Mouse (Mus musculus) heart, postnatal 4 days (tissue): ENCODE data around the gene Tubb1. TPM values are rescaled to one million over a fixed set of nuclear protein-coding genes. Genes with fewer than 3 reads are reported as not detected.

Experiments used
- DNase-seq: peaks from one replicate; pipeline ENCODE4 v3.0.0; 2021
- total RNA-seq, 2 experiments: library from RNA; stranded (reverse); gene quantifications; 2 replicates each; pipeline ENCODE4 v1.2.3; 2021

The Tubb1 gene
- 1 to 10 TPM; 1.3 to 1.7 TPM for total RNA-seq

- DNase-seq = no peak
Observed at GRCm38 (mm10) chr2:174450353-174450752, at the start of gene Tubb1. Gene Tubb1, plus strand, starts transcription at chr2:174450695.

DNA sequence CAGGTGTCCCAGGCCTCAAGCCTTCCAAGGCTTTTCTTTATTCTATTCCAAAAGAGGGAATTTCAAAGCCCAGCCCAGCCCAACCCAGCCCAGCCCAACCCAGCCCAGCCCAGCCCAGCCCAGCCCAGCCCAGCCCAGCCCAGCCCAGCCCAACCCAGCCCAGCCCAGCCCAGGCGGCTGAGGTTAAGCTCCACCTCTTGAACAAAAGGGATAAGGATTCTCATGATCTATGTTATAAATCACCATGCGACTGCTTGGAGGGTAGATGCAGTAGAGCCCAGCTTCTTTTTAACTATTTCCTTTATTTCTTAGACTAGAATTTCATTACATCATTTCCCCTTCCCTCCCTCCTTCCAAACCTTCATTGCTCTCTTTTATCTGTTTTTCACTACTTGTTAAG lies 40.3 kb upstream of the Tubb1 start:
- DNase-seq = no peak

DNA sequence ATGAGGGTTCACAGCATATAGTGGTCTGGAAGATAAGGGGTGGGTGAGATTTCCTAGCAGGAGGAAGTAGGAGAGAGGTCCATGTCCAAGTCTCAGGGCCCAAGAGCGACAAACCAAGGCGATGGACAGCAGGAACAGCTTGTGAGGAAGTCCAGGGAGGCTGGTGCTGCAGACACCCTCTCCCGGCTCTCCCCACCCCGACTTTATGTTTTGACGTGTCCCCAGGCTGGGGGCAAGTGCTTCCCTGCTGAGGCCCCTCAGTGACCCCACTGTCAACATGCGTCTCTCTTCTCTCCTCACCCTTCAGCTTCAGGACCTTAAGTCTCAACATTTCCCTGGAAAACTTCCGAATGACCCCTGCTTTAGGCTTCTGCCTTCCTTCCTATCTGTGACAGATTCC lies 37.4 kb upstream of the Tubb1 start:
- no peak for DNase-seq

GRCm38 (mm10) chr2:174415001-174415730 lies 35.3 kb upstream of the Tubb1 start:
- DNase-seq = no peak

DNA sequence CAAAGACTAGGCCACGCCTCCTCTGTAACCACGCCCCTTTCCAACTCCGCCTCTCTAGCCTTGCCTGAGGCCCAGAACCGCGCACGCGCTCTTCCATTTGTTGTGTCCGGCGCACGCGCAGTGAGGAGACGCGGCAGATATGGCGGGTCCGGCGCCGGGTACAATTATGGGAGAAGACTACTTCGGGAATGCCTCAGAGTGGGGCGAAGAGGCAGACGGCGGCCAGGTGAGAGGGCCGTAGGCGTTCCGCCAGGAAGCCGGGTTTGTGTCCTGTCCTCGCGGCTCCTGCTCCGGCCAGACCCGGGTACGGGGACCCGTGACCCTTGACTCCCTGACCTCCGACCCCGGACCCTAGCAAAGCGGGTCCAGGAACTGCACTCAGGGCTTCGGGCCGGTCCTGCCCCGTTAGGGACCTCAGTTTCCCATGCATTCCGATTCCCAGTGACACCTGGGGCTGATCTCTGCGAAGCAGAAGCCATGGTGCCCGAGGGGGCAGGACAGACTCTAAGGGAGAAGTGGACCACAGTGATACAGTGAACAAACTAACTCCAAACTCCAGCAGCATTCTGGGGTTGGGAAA lies 34.7 kb upstream of the Tubb1 start, which contains the start of gene Nelfcd:
Gene Nelfcd, plus strand, starts transcription at position 74 of the 580 bp plus-strand sequence.
- peak; percentile 97 for DNase-seq

DNA sequence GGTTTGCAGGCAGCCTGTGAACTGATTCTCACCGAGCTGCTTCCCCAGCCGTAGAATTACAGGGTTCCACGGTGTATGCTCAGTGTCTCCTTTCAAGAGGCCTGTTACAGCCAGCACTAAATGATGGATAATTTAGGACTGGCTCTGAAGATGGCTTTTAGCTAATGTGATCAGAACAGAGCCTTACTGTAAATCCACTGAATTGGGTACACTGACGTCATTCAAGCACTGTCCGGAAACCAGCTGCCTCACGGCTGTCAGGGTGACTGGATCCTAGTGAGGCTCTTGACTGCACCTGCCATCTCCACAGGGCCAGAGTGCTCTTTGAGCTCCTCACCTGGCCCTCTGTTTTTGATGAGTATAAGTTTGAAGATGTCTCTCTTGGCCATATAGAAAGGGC lies 29.4 kb upstream of the Tubb1 start:
- DNase-seq = no peak

DNA sequence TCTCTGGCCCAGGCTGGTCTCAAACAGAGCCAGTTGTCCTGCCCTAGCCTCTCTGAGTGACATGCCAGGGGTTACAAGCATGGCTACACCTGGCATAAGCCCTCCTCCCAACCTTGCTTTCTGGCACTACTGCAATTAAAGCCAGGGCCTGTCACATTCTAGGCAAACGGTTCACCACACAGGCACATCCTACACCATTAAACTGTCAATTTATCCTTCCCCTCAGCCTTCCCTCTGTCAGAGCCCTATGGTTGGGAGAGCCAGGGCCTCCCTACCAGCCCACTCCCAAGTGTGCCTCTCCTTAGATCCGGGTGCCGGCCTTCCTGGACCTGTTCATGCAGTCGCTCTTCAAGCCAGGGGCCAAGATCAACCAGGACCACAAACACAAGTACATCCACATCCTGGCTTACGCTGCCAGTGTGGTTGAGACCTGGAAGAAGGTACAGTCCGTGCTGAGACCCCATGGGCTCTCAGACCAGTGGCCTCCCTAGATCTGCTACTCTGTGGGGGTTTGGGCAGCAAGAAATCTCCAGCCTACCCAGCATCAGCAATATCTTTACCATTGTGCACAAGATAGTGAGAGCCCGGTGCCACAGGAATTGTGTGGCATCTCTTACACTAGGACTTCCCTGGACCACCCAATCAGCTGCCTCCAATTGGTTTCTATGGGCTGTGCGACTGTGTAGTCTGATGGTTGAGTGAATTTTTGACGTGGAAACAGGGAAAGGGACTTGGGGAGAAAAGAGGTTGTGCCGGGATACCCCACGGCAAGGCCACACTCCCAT lies 26.0 kb upstream of the Tubb1 start:
- DNase-seq = no peak

DNA sequence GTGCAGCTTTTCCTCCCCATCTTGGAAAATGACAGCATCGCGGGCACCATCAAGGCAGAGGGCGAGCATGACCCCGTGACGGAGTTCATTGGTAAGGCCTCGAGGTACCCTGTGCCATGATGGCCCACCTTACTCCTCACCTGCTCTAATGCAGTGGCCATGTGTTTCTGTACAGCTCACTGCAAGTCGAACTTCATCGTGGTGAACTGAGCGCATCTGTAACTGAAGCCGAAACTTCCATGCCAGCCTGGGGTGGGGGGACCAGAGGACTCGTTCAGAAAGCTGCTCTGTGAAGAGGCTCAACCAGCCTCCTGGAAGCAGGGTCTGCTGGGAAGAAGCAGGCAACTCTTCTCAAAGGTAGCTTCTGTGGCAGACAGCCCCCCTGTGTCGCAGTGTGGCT lies 23.6 kb upstream of the Tubb1 start:
- no peak for DNase-seq

DNA sequence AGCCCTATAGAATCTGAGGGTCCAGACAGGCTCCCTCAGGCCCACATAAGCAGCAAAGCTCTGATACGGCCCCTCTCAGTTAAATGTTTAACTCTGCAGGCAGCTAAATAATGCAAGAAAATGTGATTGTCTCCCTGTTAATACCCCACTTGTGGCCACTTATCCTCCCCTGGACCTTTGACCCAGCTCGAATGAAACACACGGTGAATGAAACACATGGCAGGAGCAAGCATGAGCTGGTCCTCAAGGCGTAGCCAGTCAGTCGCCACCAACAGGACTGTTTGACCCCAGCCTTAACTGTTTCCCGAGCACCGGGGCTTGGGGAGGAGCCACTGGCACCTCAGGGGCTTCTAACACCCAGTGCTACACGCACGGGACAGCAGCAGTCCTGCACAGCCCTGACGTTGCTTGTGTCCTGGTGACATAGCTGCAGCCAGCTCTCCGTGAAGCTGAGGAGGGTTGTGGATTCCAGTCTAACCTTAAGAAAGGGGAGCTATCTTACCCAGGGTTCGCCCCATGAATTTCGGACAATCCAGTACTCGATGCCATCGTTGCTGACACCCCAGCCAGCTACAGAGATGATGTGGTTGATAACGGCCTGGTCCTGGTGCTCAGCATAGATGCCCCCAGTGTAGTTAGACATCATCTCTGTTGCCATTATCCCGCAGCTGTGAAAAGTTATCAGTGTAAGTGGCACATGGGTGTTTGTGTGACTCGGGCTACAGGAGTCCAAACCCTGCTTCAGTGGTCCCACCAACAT lies 22.2 kb upstream of the Tubb1 start:
- DNase-seq = no peak

DNA sequence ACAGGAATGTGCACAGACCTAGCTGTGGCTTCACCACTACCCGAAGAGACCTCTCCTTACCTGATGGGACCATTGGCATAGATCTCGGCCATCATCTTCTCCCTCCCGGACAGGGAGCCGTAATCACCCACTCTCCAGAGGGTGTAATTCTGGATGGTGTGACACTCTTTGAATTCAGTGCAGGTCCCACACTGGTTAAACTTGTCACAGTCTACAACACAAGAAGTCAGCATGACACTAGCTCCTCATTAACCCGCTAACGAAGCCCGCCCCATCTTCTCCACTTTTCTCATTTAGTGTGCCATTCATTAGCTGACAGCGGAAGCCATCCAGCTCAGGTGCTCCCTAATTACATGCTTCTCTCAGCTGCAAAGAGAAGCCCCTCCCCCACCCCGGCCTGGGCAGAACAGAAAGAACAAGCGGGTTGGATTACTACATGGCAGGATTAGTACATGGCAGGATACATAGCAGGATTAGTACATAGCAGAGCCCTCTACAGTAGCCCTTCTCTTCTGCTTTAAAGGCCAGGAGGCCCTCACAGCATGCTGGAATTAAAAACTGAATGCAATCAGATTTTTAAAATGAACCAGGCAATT lies 21.4 kb upstream of the Tubb1 start:
- no peak for DNase-seq

GRCm38 (mm10) chr2:174434943-174435342 lies 15.6 kb upstream of the Tubb1 start:
- DNase-seq = no peak

- no peak for DNase-seq
Observed at GRCm38 (mm10) chr2:174436076-174436701, 14.3 kb upstream of the Tubb1 start.

DNA sequence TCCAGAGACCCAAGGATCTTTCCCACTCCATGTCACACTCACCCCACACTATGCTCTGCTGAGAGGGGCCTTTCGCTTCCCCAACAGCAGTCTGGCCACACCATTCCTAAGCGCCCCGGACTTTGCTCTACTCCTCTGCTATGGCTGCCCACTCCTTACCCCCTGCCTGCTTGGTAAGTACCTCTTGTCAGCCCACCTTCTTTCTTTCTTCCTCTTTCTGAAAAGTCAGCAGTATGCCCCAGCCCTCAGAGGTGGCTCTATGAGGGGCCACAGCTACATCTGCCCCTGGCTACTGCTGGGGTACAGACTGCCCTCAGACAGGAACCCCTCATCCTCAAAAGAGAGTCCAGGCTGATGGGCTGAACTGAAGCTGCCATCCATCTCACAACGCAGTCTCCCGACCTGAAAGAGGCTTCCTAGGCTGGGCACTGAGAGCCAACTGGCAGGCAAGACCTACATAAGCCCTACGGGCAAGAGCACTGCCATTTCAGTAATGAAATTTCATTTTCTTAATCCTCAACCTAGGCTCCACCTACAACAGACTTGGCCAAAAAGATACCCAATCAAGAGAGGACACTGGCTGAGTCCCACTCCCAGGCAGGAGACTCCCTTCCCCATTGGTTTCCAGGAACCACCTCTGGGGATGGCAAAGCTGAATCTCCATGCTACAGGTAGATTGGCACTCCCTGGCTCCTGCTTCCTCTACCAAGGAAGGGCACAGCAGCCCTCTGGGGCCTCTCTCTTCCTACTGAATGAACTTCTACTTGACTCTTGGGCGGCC lies 13.4 kb upstream of the Tubb1 start:
- no peak for DNase-seq

- no peak for DNase-seq
Observed at GRCm38 (mm10) chr2:174437697-174437982, 12.9 kb upstream of the Tubb1 start.

- no peak for DNase-seq
Observed at GRCm38 (mm10) chr2:174438181-174438580, 12.3 kb upstream of the Tubb1 start.

- peak; percentile 75 for DNase-seq
Observed at GRCm38 (mm10) chr2:174438737-174439449, 11.6 kb upstream of the Tubb1 start, which contains the start of gene Ctsz. Gene Ctsz, minus strand, starts transcription at chr2:174439039.

- no peak for DNase-seq
Observed at GRCm38 (mm10) chr2:174439450-174439838, 11.1 kb upstream of the Tubb1 start.

DNA sequence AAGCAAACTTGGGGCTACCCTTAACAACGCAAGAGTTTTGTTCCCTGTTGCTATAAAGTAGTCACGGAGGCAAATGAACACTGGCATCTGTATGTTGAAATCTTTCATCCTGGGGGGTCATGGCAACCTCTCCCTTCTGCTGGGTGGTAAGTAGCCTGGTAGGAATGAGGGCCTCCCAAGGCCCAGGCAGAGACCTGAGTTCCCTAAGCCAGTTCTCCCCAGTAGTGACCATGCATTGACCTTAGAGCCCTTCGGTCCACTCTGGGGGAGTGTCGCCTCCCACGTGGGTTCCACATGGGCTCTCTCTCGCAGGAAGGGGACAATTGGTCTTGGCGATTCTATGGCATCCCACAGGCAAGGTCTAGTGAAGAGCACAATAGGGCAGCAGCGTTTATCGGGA lies 10.5 kb upstream of the Tubb1 start:
- no peak for DNase-seq

GRCm38 (mm10) chr2:174441898-174442297 lies 8.6 kb upstream of the Tubb1 start:
- DNase-seq = no peak

- DNase-seq = peak; percentile 24
Observed at GRCm38 (mm10) chr2:174442460-174442859, 8.0 kb upstream of the Tubb1 start.

GRCm38 (mm10) chr2:174443046-174443445 lies 7.4 kb upstream of the Tubb1 start:
- DNase-seq = no peak
